Mouse (Mus musculus) neural tube, embryonic 13.5 days (tissue): ENCODE measurements at regions not wholly inside any gene's neighbourhood (a gene's known extent, or its start where the extent isn't known, plus 50 kb on each side); places are given as distances from the start of the nearest gene placed in this dataset.
A peak's percentile ranks its signal among the peaks of the same experiment; 100 is the strongest.

ENCODE experiments used
- ATAC-seq: fragments of 200-750 bp; cut with Nextera tagmentation; 2 replicates; pipeline ENCODE4 v1.8.0; 2017; ENCODE audit warnings: low read depth, mild to moderate bottlenecking, moderate TSS enrichment, moderate library complexity
- H3K27ac ChIP-seq: fragments of 300-500 bp; sonication (generic); replicated peaks from 2 replicates; pipeline ENCODE4 v1.5.1; 2015; ENCODE audit warnings: moderate library complexity, mild to moderate bottlenecking, inconsistent platforms
- H3K27me3 ChIP-seq: fragments of 300-500 bp; sonication (generic); 2 replicates; pipeline ENCODE4 v1.6.1; 2015; ENCODE audit warnings: mild to moderate bottlenecking, inconsistent platforms
- H3K36me3 ChIP-seq: fragments of 300-500 bp; sonication (generic); 2 replicates; pipeline ENCODE4 v1.6.1; 2015; ENCODE audit warnings: mild to moderate bottlenecking, inconsistent platforms
- H3K4me1 ChIP-seq: fragments of 300-500 bp; sonication (generic); replicated peaks from 2 replicates; pipeline ENCODE4 v1.6.1; 2015; ENCODE audit warnings: inconsistent platforms
- H3K4me2 ChIP-seq: fragments of 300-500 bp; sonication (generic); 2 replicates; pipeline ENCODE4 v1.6.1; 2015; ENCODE audit warnings: inconsistent platforms, mild to moderate bottlenecking, moderate library complexity
- H3K4me3 ChIP-seq: fragments of 300-500 bp; sonication (generic); 2 replicates; pipeline ENCODE4 v1.5.1; 2015; ENCODE audit warnings: mild to moderate bottlenecking, inconsistent platforms
- H3K9ac ChIP-seq: fragments of 300-500 bp; sonication (generic); 2 replicates; pipeline ENCODE4 v1.6.1; 2015; ENCODE audit warnings: moderate library complexity, mild to moderate bottlenecking, inconsistent platforms
- H3K9me3 ChIP-seq: fragments of 300-500 bp; sonication (generic); 2 replicates; pipeline ENCODE4 v1.6.1; 2016; ENCODE audit warnings: inconsistent platforms
- WGBS: fragments of 180-500 bp; shearing (Covaris S2); methylation state at CpG from one replicate; pipeline ENCODE4 v1.1.7; 2015; 5-methylcytosine and 5-hydroxymethylcytosine counted together

GRCm38 (mm10) chr6:145310601-145311000 is 60.6 kb upstream of the Kras start:
- H3K27me3 ChIP-seq, result no peaks in the 10 kb centered on the region
- no peak overlapping the region for H3K27ac ChIP-seq
- WGBS, result 51% methylated on average over 6 of the region's 6 CpGs
- H3K4me3 ChIP-seq, result no peak overlapping the region
- H3K36me3 ChIP-seq, result no peaks in the 10 kb centered on the region
- no peaks in the 10 kb centered on the region for H3K4me1 ChIP-seq
- H3K4me2 ChIP-seq, result no peak overlapping the region
- ATAC-seq, result no peak
- H3K9me3 ChIP-seq, result no peaks in the 10 kb centered on the region
- no peak overlapping the region for H3K9ac ChIP-seq

DNA sequence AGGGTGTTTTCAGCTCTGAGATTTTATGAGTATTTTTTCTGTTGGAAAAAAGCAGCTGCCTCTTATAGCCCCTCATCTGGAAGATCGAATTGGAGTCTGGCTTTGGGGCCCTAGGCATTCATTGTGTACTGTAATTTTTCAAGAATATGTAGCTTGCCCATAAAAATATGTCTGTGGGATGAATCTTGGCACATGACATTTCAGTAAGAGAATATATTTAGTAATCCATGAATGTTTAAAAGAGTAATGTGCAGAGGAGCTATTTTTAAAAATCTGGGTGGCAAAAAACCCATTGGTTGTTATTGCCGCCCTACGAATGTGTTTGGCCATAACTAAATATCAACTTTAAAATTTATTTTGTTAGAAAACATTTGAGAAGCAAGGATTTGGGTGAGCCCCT is 59.0 kb upstream of the Kras start:
- Histone ChIP-seq H3K9me3 (no peaks in the 10 kb centered on the region), H3K4me1 (peaks cover 2% of the 10 kb centered on the region), H3K36me3 (no peaks in the 10 kb centered on the region), H3K4me2 (no peak overlapping the region), H3K4me3 (no peak overlapping the region), H3K27me3 (no peaks in the 10 kb centered on the region), H3K27ac (no peak overlapping the region), H3K9ac (no peak overlapping the region)
- 84% methylated on average over 3 of the region's 3 CpGs for WGBS
- ATAC-seq, result no peak

DNA sequence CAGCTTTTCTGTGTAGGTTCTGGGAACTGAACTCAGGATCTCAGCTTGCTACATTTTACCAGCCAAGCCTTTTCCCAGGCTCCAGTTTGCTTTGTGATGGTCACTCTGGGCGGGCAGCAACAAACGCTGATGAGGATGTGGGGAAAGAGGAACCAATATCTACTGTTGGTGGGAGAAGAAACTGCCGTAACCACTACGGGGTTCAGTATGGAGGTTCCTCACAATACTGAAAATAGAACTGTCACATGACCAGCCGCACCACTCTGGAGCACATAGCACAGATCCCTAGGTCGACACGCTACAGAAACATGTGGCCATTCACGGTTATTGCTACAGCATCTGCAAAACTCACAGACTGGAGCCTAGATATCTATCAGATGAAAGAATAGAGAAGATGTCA is 57.2 kb upstream of the Kras start:
- H3K4me3 ChIP-seq, result no peak overlapping the region
- WGBS, result 91% methylated on average over 8 of the region's 8 CpGs

DNA sequence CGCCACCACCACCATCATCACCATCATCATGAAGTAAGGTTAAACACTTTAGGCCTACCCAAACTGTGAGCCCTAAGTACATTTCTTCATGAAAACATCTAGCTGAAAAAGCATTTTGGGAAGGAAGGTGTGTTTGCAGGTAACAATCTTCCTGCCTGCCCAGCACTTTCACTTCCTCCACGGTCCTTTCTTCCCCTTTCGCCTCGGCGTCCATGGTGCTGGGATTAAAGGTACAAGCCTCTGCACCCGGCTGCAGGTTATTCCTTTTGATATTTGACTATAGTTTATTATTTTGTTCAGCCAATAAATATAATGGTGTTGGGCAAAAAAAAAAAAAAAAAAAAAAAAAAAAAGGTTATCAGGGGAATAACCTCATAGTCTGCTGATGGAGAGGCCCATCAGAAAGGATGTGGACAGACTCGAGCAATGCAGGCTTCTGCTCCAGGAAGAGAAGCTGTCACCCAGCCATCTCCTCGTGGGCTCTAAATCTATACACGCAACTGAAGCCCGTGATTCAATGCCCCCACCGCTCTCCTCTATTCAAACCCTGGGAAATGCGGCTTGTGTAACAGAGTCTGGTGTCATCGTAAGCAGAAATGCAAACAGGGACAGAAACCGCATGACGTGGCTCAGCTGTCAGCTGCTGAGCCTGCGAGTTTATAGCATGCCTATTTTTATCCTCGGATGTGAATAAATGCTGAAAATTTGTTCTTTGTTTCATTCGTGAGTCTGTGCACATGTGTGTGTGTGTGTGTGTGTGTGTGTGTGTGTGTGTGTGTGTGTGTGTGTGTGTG is 56.5 kb upstream of the Kras start:
- no peak overlapping the region for H3K4me2 ChIP-seq
- H3K4me1 ChIP-seq, result peaks cover 16% of the 10 kb centered on the region
- WGBS, result 80% methylated on average over 18 of the region's 18 CpGs
- no peaks in the 10 kb centered on the region for H3K36me3 ChIP-seq
- ATAC-seq, result no peak
- H3K27ac ChIP-seq, result no peak overlapping the region
- H3K9me3 ChIP-seq, result no peaks in the 10 kb centered on the region
- H3K27me3 ChIP-seq, result no peaks in the 10 kb centered on the region
- H3K4me3 ChIP-seq, result no peak overlapping the region
- H3K9ac ChIP-seq, result no peak overlapping the region

More for the DNA sequence above, 57.2 kb upstream of the Kras start:
- Histone ChIP-seq H3K9ac (no peak overlapping the region), H3K27ac (no peak overlapping the region), H3K36me3 (no peaks in the 10 kb centered on the region), H3K9me3 (no peaks in the 10 kb centered on the region), H3K4me2 (no peak overlapping the region), H3K4me1 (peaks cover 16% of the 10 kb centered on the region), H3K27me3 (no peaks in the 10 kb centered on the region)
- no peak for ATAC-seq

DNA sequence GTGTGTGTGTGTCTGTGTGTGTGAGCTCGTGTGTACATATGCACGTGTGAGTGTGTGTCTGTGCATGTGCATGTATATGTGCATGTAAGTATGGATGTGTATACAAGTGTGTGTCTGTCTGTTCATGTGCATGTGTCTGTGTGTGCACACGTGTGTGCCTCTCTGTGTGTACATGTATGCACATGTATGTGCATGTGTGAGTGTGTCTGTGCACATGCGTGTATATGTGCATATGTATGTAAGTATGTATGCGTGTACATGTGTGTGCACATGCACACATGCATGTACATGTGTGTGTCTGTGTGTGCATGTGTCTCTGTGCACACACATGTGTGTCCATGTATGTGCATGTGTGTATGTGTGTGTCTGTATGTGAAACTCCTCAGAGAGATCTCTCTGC is 55.6 kb upstream of the Kras start:
- Histone ChIP-seq H3K27me3 (no peaks in the 10 kb centered on the region), H3K4me2 (no peak overlapping the region), H3K27ac (no peak overlapping the region), H3K4me3 (no peak overlapping the region), H3K36me3 (no peaks in the 10 kb centered on the region), H3K9ac (no peak overlapping the region), H3K4me1 (peaks cover 16% of the 10 kb centered on the region), H3K9me3 (no peaks in the 10 kb centered on the region)
- ATAC-seq, result no peak
- WGBS, result 98% methylated on average over 5 of the region's 5 CpGs

- 11% methylated on average over 18 of the region's 18 CpGs for whole genome bisulfite sequencing
- Histone ChIP-seq H3K9ac (peak overlapping the region; percentile 56), H3K27ac (peak overlapping the region; percentile 33), H3K36me3 (no peaks in the 10 kb centered on the region), H3K9me3 (no peaks in the 10 kb centered on the region), H3K4me1 (peaks cover 16% of the 10 kb centered on the region), H3K4me3 (peak overlapping the region; percentile 21), H3K27me3 (no peaks in the 10 kb centered on the region), H3K4me2 (peak overlapping the region; percentile 48)
- peak; percentile 68 for ATAC-seq
These were observed 53.6 kb upstream of the Kras start for GRCm38 (mm10) chr6:145303641-145304070.

DNA sequence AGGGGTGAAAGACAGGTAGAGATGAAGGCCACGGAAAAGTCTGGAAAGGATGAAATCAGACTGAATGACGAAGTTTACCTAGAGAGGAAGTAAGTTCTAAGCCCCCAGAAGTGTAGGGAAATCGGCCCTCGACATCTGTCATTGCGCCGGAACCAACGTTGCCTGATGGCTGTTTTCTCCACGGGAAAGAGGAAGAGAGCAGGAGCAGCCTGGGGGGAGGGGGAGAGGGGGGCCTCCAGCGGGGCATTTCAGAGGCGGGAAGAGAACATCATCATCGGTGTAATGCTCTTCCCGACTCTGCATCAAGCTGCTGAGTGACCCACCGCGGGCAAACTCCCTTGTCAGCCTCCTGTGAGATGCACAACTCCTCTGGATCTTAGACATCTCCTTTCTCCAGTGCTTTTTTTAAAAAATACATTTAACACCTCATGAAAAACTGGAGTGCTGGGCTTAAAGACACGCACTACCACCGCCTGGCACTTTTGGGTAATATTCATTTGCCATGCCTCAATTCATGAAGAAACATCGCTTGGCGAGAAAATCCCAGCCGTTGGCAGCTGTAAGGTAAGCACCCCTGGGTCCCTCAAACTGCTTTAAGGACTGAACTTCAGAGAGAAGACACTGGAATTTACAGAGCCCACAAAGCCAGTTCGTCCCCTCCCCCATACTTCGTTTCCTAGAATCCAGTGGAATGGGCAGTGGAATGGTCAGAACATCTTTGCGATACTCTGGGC is 53.0 kb upstream of the Kras start:
- H3K4me2 ChIP-seq, result peak overlapping the region; percentile 48
- H3K36me3 ChIP-seq, result no peaks in the 10 kb centered on the region
- no peaks in the 10 kb centered on the region for H3K27me3 ChIP-seq
- peak overlapping the region; percentile 56 for H3K9ac ChIP-seq
- H3K4me3 ChIP-seq, result peak overlapping the region; percentile 21; the same call in 1 of the 2 replicates
- peaks cover 16% of the 10 kb centered on the region for H3K4me1 ChIP-seq
- WGBS, result 65% methylated on average over 22 of the region's 22 CpGs
- H3K27ac ChIP-seq, result peak overlapping the region; percentile 33; the same call in 1 of the 2 replicates
- no peaks in the 10 kb centered on the region for H3K9me3 ChIP-seq
- no peak for ATAC-seq

- Histone ChIP-seq H3K36me3 (no peaks in the 10 kb centered on the region), H3K9me3 (no peaks in the 10 kb centered on the region), H3K9ac (no peak overlapping the region), H3K4me3 (no peak overlapping the region), H3K4me1 (peaks cover 16% of the 10 kb centered on the region), H3K4me2 (no peak overlapping the region), H3K27me3 (no peaks in the 10 kb centered on the region), H3K27ac (no peak overlapping the region)
- 90% methylated on average over 10 of the region's 10 CpGs for WGBS
- ATAC-seq, result no peak
These were observed 52.1 kb upstream of the Kras start for GRCm38 (mm10) chr6:145302105-145302504.

DNA sequence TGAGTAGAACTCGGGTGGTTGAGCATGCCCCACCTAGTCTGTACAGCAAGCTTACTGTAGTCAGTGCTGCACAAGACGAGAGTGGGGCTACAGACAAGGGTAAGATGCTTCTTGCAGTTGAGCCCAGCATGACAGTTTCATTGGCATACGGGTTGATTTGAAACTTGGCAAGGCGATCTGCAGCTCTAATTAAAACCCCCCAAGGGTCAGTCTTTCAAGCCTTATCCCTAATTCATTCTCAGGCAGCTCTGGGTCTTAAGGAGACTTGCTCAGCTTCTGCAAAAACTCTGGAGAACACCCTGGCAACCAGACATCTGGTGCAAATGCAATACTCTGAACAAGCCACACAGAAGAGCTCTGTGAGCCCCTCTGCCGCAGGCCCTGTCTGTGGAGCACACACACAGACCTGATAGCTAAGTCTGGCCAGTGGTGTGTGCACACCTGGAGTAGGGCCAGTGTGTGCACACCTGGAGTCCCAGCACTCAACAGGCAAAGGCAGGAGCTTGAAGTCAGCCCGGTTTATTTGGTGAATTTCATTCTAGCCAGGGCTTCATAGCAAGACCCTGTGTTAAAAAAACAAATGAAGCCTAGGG is 50.3 kb upstream of the Kras start:
- Histone ChIP-seq H3K9me3 (no peaks in the 10 kb centered on the region), H3K4me3 (no peak overlapping the region), H3K4me2 (no peak overlapping the region), H3K36me3 (no peaks in the 10 kb centered on the region), H3K27me3 (no peaks in the 10 kb centered on the region), H3K27ac (no peak overlapping the region), H3K9ac (no peak overlapping the region), H3K4me1 (peaks cover 16% of the 10 kb centered on the region)
- WGBS, result 62% methylated on average over 6 of the region's 6 CpGs
- ATAC-seq, result no peak
